Mouse (Mus musculus): Measurements from ENCODE around the gene Hoxa10. TPM values are rescaled to one million over a fixed set of nuclear protein-coding genes. Genes with fewer than 3 reads are reported as not detected.

Gene Hoxa10
- polyA plus RNA-seq, 1 experiment from 2014 or later = not detected

- Histone ChIP-seq H3K9ac (ENCODE audit: low read depth, low read length) (no peak overlapping the region), H3K4me3 (ENCODE audit: low read depth, low read length) (no peak overlapping the region), H3K9me3 (replicated peaks; ENCODE audit: control insufficient read depth, low read length, poor library complexity, severe bottlenecking) (no peaks in the 10 kb centered on the region), H3K4me2 (ENCODE audit: low read length) (no peak overlapping the region), H3K27me3 (ENCODE audit: control insufficient read depth, insufficient read depth, low read depth, low read length) (peaks cover 98% of the 10 kb centered on the region), H3K4me1 (ENCODE audit: control insufficient read depth, insufficient read depth, low read length) (peaks cover 3% of the 10 kb centered on the region; the same call in 1 of the 2 replicates), H3K27ac (ENCODE audit: low read length) (no peak overlapping the region), H3K36me3 (ENCODE audit: control insufficient read depth, insufficient read depth, low read length) (no peaks in the 10 kb centered on the region)
- ATAC-seq = no peak
- WGBS = 9% methylated on average over 1 of the region's 1 CpGs
Measured at GRCm38 (mm10) chr6:52186500-52186899, 54.2 kb downstream of the Hoxa10 start.

GRCm38 (mm10) chr6:52185834-52186233 is 54.8 kb downstream of the Hoxa10 start:
- Histone ChIP-seq H3K27me3 (ENCODE audit: control insufficient read depth, insufficient read depth, low read depth, low read length) (peaks cover 98% of the 10 kb centered on the region), H3K9me3 (replicated peaks; ENCODE audit: control insufficient read depth, low read length, poor library complexity, severe bottlenecking) (no peaks in the 10 kb centered on the region), H3K9ac (ENCODE audit: low read depth, low read length) (no peak overlapping the region), H3K36me3 (ENCODE audit: control insufficient read depth, insufficient read depth, low read length) (no peaks in the 10 kb centered on the region), H3K27ac (ENCODE audit: low read length) (no peak overlapping the region), H3K4me2 (ENCODE audit: low read length) (no peak overlapping the region), H3K4me3 (ENCODE audit: low read depth, low read length) (no peak overlapping the region), H3K4me1 (ENCODE audit: control insufficient read depth, insufficient read depth, low read length) (no peaks in the 10 kb centered on the region)
- ATAC-seq = no peak
- WGBS = 11% methylated on average over 3 of the region's 3 CpGs

- no peak overlapping the region for H3K4me2 ChIP-seq (ENCODE audit: low read length)
- no peak for ATAC-seq
- peaks cover 100% of the 10 kb centered on the region for H3K27me3 ChIP-seq (ENCODE audit: control insufficient read depth, insufficient read depth, low read depth, low read length)
- H3K4me1 ChIP-seq (ENCODE audit: control insufficient read depth, insufficient read depth, low read length) = no peaks in the 10 kb centered on the region
- H3K36me3 ChIP-seq (ENCODE audit: control insufficient read depth, insufficient read depth, low read length) = no peaks in the 10 kb centered on the region
- no peak overlapping the region for H3K27ac ChIP-seq (ENCODE audit: low read length)
- 1% methylated on average over 18 of the region's 19 CpGs for WGBS
- H3K4me3 ChIP-seq (ENCODE audit: low read depth, low read length) = no peak overlapping the region
- no peaks in the 10 kb centered on the region for H3K9me3 ChIP-seq (replicated peaks; ENCODE audit: control insufficient read depth, low read length, poor library complexity, severe bottlenecking)
- H3K9ac ChIP-seq (ENCODE audit: low read depth, low read length) = no peak overlapping the region
Measured at GRCm38 (mm10) chr6:52185222-52185621, 55.4 kb downstream of the Hoxa10 start.

- no peaks in the 10 kb centered on the region for H3K36me3 ChIP-seq (ENCODE audit: control insufficient read depth, insufficient read depth, low read length)
- no peak for ATAC-seq
- WGBS = 3% methylated on average over 6 of the region's 6 CpGs
- no peaks in the 10 kb centered on the region for H3K9me3 ChIP-seq (replicated peaks; ENCODE audit: control insufficient read depth, low read length, poor library complexity, severe bottlenecking)
- H3K4me3 ChIP-seq (ENCODE audit: low read depth, low read length) = no peak overlapping the region
- no peaks in the 10 kb centered on the region for H3K4me1 ChIP-seq (ENCODE audit: control insufficient read depth, insufficient read depth, low read length)
- H3K4me2 ChIP-seq (ENCODE audit: low read length) = no peak overlapping the region
- H3K27me3 ChIP-seq (ENCODE audit: control insufficient read depth, insufficient read depth, low read depth, low read length) = peaks cover 100% of the 10 kb centered on the region
- H3K27ac ChIP-seq (ENCODE audit: low read length) = no peak overlapping the region
- H3K9ac ChIP-seq (ENCODE audit: low read depth, low read length) = no peak overlapping the region
Measured at GRCm38 (mm10) chr6:52184668-52185067, 56.0 kb downstream of the Hoxa10 start.

- Histone ChIP-seq H3K36me3 (ENCODE audit: control insufficient read depth, insufficient read depth, low read length) (no peaks in the 10 kb centered on the region), H3K27ac (ENCODE audit: low read length) (no peak overlapping the region), H3K4me2 (ENCODE audit: low read length) (no peak overlapping the region), H3K4me1 (ENCODE audit: control insufficient read depth, insufficient read depth, low read length) (no peaks in the 10 kb centered on the region), H3K4me3 (ENCODE audit: low read depth, low read length) (no peak overlapping the region), H3K9me3 (replicated peaks; ENCODE audit: control insufficient read depth, low read length, poor library complexity, severe bottlenecking) (no peaks in the 10 kb centered on the region), H3K9ac (ENCODE audit: low read depth, low read length) (no peak overlapping the region), H3K27me3 (ENCODE audit: control insufficient read depth, insufficient read depth, low read depth, low read length) (peaks cover 100% of the 10 kb centered on the region)
- no peak for ATAC-seq
- WGBS = 10% methylated on average over 10 of the region's 10 CpGs
Measured at GRCm38 (mm10) chr6:52183311-52184080, 57.2 kb downstream of the Hoxa10 start.

GRCm38 (mm10) chr6:52182793-52183192 is 57.9 kb downstream of the Hoxa10 start:
- H3K4me3 ChIP-seq (ENCODE audit: low read depth, low read length) = no peak overlapping the region
- H3K27me3 ChIP-seq (ENCODE audit: control insufficient read depth, insufficient read depth, low read depth, low read length) = peaks cover 99% of the 10 kb centered on the region
- H3K9ac ChIP-seq (ENCODE audit: low read depth, low read length) = no peak overlapping the region
- no peak overlapping the region for H3K27ac ChIP-seq (ENCODE audit: low read length)
- no peaks in the 10 kb centered on the region for H3K36me3 ChIP-seq (ENCODE audit: control insufficient read depth, insufficient read depth, low read length)
- ATAC-seq = no peak
- H3K4me1 ChIP-seq (ENCODE audit: control insufficient read depth, insufficient read depth, low read length) = no peaks in the 10 kb centered on the region
- WGBS = 0% methylated on average over 1 of the region's 1 CpGs
- H3K9me3 ChIP-seq (replicated peaks; ENCODE audit: control insufficient read depth, low read length, poor library complexity, severe bottlenecking) = no peaks in the 10 kb centered on the region
- no peak overlapping the region for H3K4me2 ChIP-seq (ENCODE audit: low read length)

- ATAC-seq = no peak
- H3K4me2 ChIP-seq (ENCODE audit: low read length) = no peak overlapping the region
- no peaks in the 10 kb centered on the region for H3K36me3 ChIP-seq (ENCODE audit: control insufficient read depth, insufficient read depth, low read length)
- no peaks in the 10 kb centered on the region for H3K9me3 ChIP-seq (replicated peaks; ENCODE audit: control insufficient read depth, low read length, poor library complexity, severe bottlenecking)
- H3K9ac ChIP-seq (ENCODE audit: low read depth, low read length) = no peak overlapping the region
- peaks cover 94% of the 10 kb centered on the region for H3K27me3 ChIP-seq (ENCODE audit: control insufficient read depth, insufficient read depth, low read depth, low read length)
- H3K27ac ChIP-seq (ENCODE audit: low read length) = no peak overlapping the region
- 19% methylated on average over 2 of the region's 2 CpGs for WGBS
- H3K4me1 ChIP-seq (ENCODE audit: control insufficient read depth, insufficient read depth, low read length) = no peaks in the 10 kb centered on the region
- no peak overlapping the region for H3K4me3 ChIP-seq (ENCODE audit: low read depth, low read length)
Measured at GRCm38 (mm10) chr6:52182030-52182429, 58.6 kb downstream of the Hoxa10 start.

MicroRNAs within 50 kb of the gene (microRNA counts, 519-probe panel; counts per million panel counts)
- microRNA mmu-miR-196b = 386 counts per million, percentile 18 among the panel's probes with 10 or more counts

Small RNA genes lying within 50 kb of the gene (microRNA-seq; reads per million reads assigned to microRNA genes)
- 22.2 reads per million, percentile 38 among the genes with 10 or more reads in this experiment for gene Mir196b

Other genes starting within 250 kb of the Hoxa10 start
- 4.8 and 7.0 TPM in 2 replicates for gene Skap2, start 228.3 kb downstream of the Hoxa10 start, polyA plus RNA-seq (2015; fragmentation: Nextera tagmentation; extraction: Ambion mirVana)
- gene Hoxa1, start 82.5 kb downstream of the Hoxa10 start, polyA plus RNA-seq (2015; fragmentation: Nextera tagmentation; extraction: Ambion mirVana) = 0.20 TPM in 1 of 2 replicates, not detected in the other
- 0.10 and 0.22 TPM in 2 replicates for gene Hoxa2, start 76.0 kb downstream of the Hoxa10 start, polyA plus RNA-seq (2015; fragmentation: Nextera tagmentation; extraction: Ambion mirVana)
- not detected in 2 replicates for gene 5730596B20Rik, start 63.4 kb downstream of the Hoxa10 start, polyA plus RNA-seq (2015; fragmentation: Nextera tagmentation; extraction: Ambion mirVana)
- gene Hoxa4, start 49.1 kb downstream of the Hoxa10 start, polyA plus RNA-seq (2015; fragmentation: Nextera tagmentation; extraction: Ambion mirVana) = not detected in 2 replicates
- gene Hoxa5, start 36.3 kb downstream of the Hoxa10 start, polyA plus RNA-seq (2015; fragmentation: Nextera tagmentation; extraction: Ambion mirVana) = 0.21 TPM in 1 of 2 replicates, not detected in the other
- not detected in 2 replicates for gene Hoxa6, start 32.1 kb downstream of the Hoxa10 start, polyA plus RNA-seq (2015; fragmentation: Nextera tagmentation; extraction: Ambion mirVana)
- gene Hoxa3, start 27.5 kb downstream of the Hoxa10 start, polyA plus RNA-seq (2015; fragmentation: Nextera tagmentation; extraction: Ambion mirVana) = not detected in 2 replicates
- gene Gm28308, start 27.5 kb downstream of the Hoxa10 start, polyA plus RNA-seq (2015; fragmentation: Nextera tagmentation; extraction: Ambion mirVana) = not detected in 2 replicates
- gene Hoxa7, start 19.0 kb downstream of the Hoxa10 start, polyA plus RNA-seq (2015; fragmentation: Nextera tagmentation; extraction: Ambion mirVana) = not detected in 2 replicates
- gene Hoxa9, start 9.8 kb downstream of the Hoxa10 start, polyA plus RNA-seq (2015; fragmentation: Nextera tagmentation; extraction: Ambion mirVana) = not detected in 2 replicates
- not detected in 2 replicates for gene Hoxa11, start 5.0 kb upstream of the Hoxa10 start, polyA plus RNA-seq (2015; fragmentation: Nextera tagmentation; extraction: Ambion mirVana)
- not detected in 2 replicates for gene Hoxa13, start 20.0 kb upstream of the Hoxa10 start, polyA plus RNA-seq (2015; fragmentation: Nextera tagmentation; extraction: Ambion mirVana)
- 0.46 and 0.48 TPM in 2 replicates for gene Evx1, start 72.6 kb upstream of the Hoxa10 start, polyA plus RNA-seq (2015; fragmentation: Nextera tagmentation; extraction: Ambion mirVana)

Measured in midbrain, embryonic 16.5 days (tissue).